Mouse (Mus musculus): ENCODE results near the gene Thop1. TPM values are rescaled to one million over a fixed set of nuclear protein-coding genes. Genes with fewer than 3 reads are reported as not detected.
"Not testable (repeated sequence)": the region's sequence is repeated elsewhere in the genome, so short reads cannot be mapped to it uniquely, and the experiment has no call there.

The Thop1 gene
- polyA plus RNA-seq, 1 experiment from 2014 or later, result 60.9 TPM

- Histone ChIP-seq H3K4me3 (peak overlapping the region; percentile 72), H3K9me3 (no peaks in the 10 kb centered on the region), H3K27ac (no peak overlapping the region), H3K9ac (peak overlapping the region; percentile 84), H3K4me2 (peak overlapping the region; percentile 89), H3K36me3 (0 out of 2 replicates have a peak, but pooled peaks cover 10% of the 10 kb centered on the region), H3K27me3 (no peaks in the 10 kb centered on the region), H3K4me1 (peaks cover 35% of the 10 kb centered on the region)
- 90% methylated on average over 6 of the region's 6 CpGs for WGBS
- no peak for ATAC-seq (ENCODE audit: insufficient number of reproducible peaks, insufficient read depth, low FRiP score, low TSS enrichment, low read depth)
These were observed 10.9 kb upstream of the Thop1 start for GRCm38 (mm10) chr10:81058896-81059295.

DNA sequence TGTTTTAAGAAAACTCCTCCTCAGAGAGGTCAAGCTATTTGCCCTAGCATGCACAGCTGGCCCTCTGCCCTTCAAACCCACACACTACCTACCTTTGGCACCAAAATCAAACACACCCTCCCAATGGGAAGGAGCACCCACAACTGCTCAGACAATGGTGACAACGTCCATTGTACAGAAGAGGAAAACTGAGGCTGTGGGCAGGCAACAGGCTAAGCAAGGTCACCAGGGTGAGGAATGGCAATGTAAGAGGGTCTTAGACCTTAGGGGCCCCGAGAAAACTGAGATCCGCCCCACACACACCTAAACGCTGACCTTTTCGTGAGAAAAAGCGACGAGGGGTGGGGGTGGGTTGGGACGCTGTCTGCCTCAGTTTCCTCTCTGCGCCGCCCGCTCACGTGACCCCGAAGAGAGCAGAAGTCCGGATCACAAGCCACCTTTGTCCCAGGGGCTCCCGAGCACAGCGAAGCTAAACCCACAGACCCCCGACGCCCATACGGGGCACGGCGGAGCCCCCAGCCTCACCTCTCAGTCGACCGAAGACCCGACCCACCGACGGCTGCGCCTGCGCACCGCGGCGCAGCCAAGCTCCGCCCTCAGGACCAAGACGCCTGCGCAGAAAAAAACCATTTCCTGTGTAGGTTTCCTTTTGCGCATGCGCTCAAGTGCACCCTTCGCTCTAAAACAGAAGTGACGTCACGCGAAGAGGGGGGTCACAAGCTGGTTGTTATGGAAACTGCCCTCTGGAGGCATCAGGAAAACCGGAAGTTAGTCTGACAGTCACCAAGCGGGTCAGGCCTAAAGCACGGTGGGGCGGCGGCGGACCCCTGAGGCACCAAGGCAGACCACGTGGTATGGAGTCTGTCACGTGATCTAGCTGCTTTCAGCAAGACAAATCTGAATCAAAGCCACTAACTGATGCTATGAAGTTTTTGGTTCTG, 10.0 kb upstream of the Thop1 start, which contains the start of gene Sgta:
Gene Sgta (minus strand): TSS at position 579 of the 941 bp plus-strand sequence.
- H3K4me1 ChIP-seq, result peaks cover 35% of the 10 kb centered on the region
- no peaks in the 10 kb centered on the region for H3K27me3 ChIP-seq
- under 1% methylated on average over 48 of the region's 48 CpGs for WGBS
- peak; percentile 90 for ATAC-seq (ENCODE audit: insufficient number of reproducible peaks, insufficient read depth, low FRiP score, low TSS enrichment, low read depth)
- no peaks in the 10 kb centered on the region for H3K9me3 ChIP-seq
- 0 out of 2 replicates have a peak, but pooled peaks cover 8% of the 10 kb centered on the region for H3K36me3 ChIP-seq
- peak within 1 kb of the TSS; percentile 72 for H3K4me3 ChIP-seq
- no peak within 1 kb of the TSS for H3K27ac ChIP-seq
- H3K4me2 ChIP-seq, result peak within 1 kb of the TSS; percentile 89
- peak within 1 kb of the TSS; percentile 84 for H3K9ac ChIP-seq

DNA sequence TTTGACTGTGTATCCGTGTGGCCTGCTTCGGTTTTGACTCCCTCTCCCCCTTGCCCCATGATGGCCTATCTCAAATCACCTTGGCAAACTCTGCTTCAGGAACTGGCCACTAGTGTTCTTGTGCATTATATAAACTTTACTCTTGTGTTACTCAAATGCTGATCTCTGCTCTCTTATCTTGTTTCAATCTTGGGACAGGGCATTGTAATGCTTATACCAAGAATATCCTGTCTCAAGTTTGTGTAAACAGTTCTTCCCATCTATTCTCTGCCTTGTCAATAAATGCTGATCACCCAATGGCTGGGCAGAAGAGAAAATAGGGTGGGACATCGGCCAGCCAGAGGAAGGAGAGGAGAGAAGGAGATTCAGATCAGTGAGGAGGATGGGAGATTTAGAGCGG, 7.1 kb upstream of the Thop1 start:
- Histone ChIP-seq H3K9ac (no peak overlapping the region), H3K4me2 (no peak overlapping the region), H3K27me3 (no peaks in the 10 kb centered on the region), H3K27ac (no peak overlapping the region), H3K9me3 (no peaks in the 10 kb centered on the region), H3K4me3 (no peak overlapping the region), H3K36me3 (no peaks in the 10 kb centered on the region), H3K4me1 (peaks cover 17% of the 10 kb centered on the region)
- no peak for ATAC-seq (ENCODE audit: insufficient number of reproducible peaks, insufficient read depth, low FRiP score, low TSS enrichment, low read depth)
- WGBS, result 57% methylated on average over 4 of the region's 4 CpGs

DNA sequence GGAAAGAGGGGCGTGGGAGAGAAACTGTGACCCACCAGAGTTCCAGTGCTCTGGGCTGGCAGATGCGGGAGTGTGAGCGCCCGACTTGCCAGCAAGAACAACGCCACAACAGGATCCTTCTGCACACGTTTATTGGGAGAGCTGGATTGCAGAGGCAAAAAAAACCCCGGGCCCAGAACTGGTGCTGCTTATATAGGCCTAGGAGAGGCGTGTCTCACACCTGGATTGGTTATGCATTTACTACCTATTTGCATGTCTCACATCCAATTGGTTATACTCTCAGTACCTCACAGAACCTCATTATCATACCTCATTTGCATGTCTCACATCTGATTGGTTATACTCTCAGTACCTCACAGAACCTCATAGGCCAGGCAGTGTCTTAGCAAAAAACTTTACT, 5.3 kb upstream of the Thop1 start:
- not testable (repeated sequence) for ATAC-seq (ENCODE audit: insufficient number of reproducible peaks, insufficient read depth, low FRiP score, low TSS enrichment, low read depth); H3K27ac ChIP-seq; H3K4me2 ChIP-seq; H3K9me3 ChIP-seq; H3K4me1 ChIP-seq; H3K27me3 ChIP-seq; H3K36me3 ChIP-seq; H3K4me3 ChIP-seq; H3K9ac ChIP-seq
- 86% methylated on average over 8 of the region's 8 CpGs for WGBS

DNA sequence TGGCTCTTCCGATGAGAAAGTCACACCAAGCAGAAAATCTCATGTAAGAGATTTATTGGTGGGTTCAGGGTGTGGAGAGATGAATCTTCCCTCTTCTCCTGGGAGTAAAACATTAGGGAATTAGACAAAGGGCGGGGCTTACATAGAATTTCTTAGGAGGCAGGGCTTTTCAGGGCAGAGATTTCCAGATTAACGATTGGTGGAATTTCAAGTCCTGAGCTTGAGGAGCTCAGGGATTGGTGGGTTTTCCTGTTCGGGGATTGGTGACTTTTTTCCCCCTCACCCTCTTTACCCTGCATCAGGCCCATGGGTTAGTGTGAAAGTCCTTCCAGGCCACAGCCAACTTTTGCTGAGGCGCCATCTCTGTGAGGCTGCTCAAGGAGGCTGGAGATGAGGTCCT, 1.1 kb upstream of the Thop1 start:
- WGBS, result 76% methylated on average over 5 of the region's 5 CpGs
- Histone ChIP-seq H3K4me2 (no peak overlapping the region), H3K4me3 (no peak overlapping the region), H3K27ac (no peak overlapping the region), H3K36me3 (peaks cover 15% of the 10 kb centered on the region), H3K4me1 (peaks cover 18% of the 10 kb centered on the region), H3K27me3 (no peaks in the 10 kb centered on the region), H3K9ac (0 out of 2 replicates have a peak overlapping the region, but pooled peaks have one; percentile 2), H3K9me3 (no peaks in the 10 kb centered on the region)
- ATAC-seq (ENCODE audit: insufficient number of reproducible peaks, insufficient read depth, low FRiP score, low TSS enrichment, low read depth), result no peak

DNA sequence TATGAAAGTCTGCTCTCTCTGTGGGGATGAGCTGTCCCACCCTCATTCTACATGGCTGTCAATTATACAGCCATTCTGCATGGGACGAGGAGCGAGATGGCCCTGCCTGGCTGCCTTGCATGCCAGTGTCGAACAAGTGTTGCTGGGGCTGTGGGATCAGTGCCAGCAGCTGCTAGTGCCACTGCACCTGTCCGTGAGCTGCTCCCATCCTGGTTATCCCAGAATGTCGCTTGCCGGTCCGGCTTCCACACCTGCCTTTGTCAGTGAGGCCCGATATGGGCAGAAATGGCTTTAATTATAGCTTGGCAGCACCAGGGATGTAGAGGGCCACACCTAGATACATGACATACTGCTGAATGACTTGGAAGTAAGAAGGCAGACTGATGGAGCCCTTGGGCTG, 2.5 kb downstream of the Thop1 start:
- Histone ChIP-seq H3K4me3 (no peak overlapping the region), H3K36me3 (peaks cover 51% of the 10 kb centered on the region), H3K9ac (no peak overlapping the region), H3K9me3 (no peaks in the 10 kb centered on the region), H3K27ac (no peak overlapping the region), H3K27me3 (no peaks in the 10 kb centered on the region), H3K4me2 (no peak overlapping the region), H3K4me1 (peaks cover 18% of the 10 kb centered on the region)
- ATAC-seq (ENCODE audit: insufficient number of reproducible peaks, insufficient read depth, low FRiP score, low TSS enrichment, low read depth), result no peak
- 92% methylated on average over 8 of the region's 8 CpGs for WGBS

- no peak overlapping the region for H3K4me3 ChIP-seq
- no peak overlapping the region for H3K27ac ChIP-seq
- no peaks in the 10 kb centered on the region for H3K9me3 ChIP-seq
- H3K27me3 ChIP-seq, result no peaks in the 10 kb centered on the region
- 68% methylated on average over 7 of the region's 7 CpGs for WGBS
- no peak overlapping the region for H3K4me2 ChIP-seq
- peaks cover 18% of the 10 kb centered on the region for H3K4me1 ChIP-seq
- no peak overlapping the region for H3K9ac ChIP-seq
- peaks cover 62% of the 10 kb centered on the region for H3K36me3 ChIP-seq
- no peak for ATAC-seq (ENCODE audit: insufficient number of reproducible peaks, insufficient read depth, low FRiP score, low TSS enrichment, low read depth)
These were observed 3.6 kb downstream of the Thop1 start for GRCm38 (mm10) chr10:81073464-81073863.

DNA sequence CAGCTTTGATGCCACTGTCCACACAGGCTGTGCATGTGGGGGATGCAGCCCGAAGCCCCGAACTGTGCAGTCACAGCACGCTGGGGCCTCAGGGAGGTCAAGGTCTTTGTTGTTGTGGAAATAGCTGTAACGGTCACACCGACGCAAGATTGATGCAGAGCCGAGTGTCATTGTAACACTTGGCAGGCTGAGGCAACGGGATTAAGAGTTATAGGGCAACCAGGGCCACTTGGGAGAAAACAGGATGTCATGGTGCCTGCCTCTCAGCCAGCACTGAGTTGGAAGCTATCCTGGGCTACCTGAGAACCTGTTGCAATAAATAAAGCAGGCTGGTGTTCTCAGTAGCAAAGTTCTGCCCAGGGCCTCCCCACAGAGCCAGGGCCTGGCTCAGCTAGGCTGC, 5.9 kb downstream of the Thop1 start:
- no peak for ATAC-seq (ENCODE audit: insufficient number of reproducible peaks, insufficient read depth, low FRiP score, low TSS enrichment, low read depth)
- Histone ChIP-seq H3K27me3 (no peaks in the 10 kb centered on the region), H3K36me3 (peaks cover 85% of the 10 kb centered on the region), H3K9me3 (no peaks in the 10 kb centered on the region), H3K4me2 (no peak overlapping the region), H3K9ac (no peak overlapping the region), H3K4me3 (no peak overlapping the region), H3K27ac (no peak overlapping the region), H3K4me1 (peaks cover 9% of the 10 kb centered on the region)
- 89% methylated on average over 8 of the region's 8 CpGs for WGBS

GRCm38 (mm10) chr10:81076356-81076755, 6.5 kb downstream of the Thop1 start:
- Histone ChIP-seq H3K4me1 (peaks cover 3% of the 10 kb centered on the region), H3K4me2 (no peak overlapping the region), H3K27me3 (no peaks in the 10 kb centered on the region), H3K4me3 (no peak overlapping the region), H3K27ac (no peak overlapping the region), H3K36me3 (peaks cover 91% of the 10 kb centered on the region), H3K9ac (0 out of 2 replicates have a peak overlapping the region, but pooled peaks have one; percentile 11), H3K9me3 (no peaks in the 10 kb centered on the region)
- ATAC-seq (ENCODE audit: insufficient number of reproducible peaks, insufficient read depth, low FRiP score, low TSS enrichment, low read depth), result no peak
- WGBS, result 90% methylated on average over 1 of the region's 1 CpGs

- Histone ChIP-seq H3K27me3 (no peaks in the 10 kb centered on the region), H3K36me3 (peaks cover 99% of the 10 kb centered on the region), H3K4me3 (no peak overlapping the region), H3K9ac (no peak overlapping the region), H3K4me1 (no peaks in the 10 kb centered on the region), H3K9me3 (no peaks in the 10 kb centered on the region), H3K4me2 (no peak overlapping the region), H3K27ac (no peak overlapping the region)
- 91% methylated on average over 11 of the region's 11 CpGs for WGBS
- ATAC-seq (ENCODE audit: insufficient number of reproducible peaks, insufficient read depth, low FRiP score, low TSS enrichment, low read depth), result no peak
These were observed 8.1 kb downstream of the Thop1 start for GRCm38 (mm10) chr10:81077916-81078315.

DNA sequence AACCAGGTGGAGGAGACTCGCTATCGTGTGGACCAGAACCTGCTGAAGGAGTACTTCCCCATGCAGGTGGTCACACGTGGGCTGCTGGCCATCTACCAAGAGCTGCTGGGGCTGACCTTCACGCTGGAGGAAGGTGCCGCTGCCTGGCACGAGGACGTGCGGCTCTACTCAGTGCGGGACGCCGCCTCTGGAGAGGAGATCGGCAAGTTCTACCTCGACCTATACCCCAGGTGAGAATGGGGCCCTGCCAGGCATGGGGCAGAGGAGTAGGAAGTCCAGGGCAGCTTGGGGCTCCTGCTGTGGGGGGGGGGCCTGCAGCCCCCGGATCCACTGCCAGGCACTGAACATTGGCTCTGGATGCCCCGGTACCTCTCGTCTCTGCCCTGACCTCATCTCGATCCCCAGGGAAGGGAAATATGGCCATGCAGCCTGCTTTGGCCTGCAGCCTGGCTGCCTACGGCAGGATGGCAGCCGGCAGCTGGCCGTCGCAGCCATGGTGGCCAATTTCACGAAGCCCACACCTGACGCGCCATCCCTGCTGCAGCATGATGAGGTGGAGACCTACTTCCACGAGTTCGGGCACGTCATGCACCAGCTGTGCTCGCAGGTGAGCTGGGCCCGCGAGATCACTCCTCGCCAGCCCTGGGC, 10.3 kb downstream of the Thop1 start:
- no peak for ATAC-seq (ENCODE audit: insufficient number of reproducible peaks, insufficient read depth, low FRiP score, low TSS enrichment, low read depth)
- Histone ChIP-seq H3K4me1 (no peaks in the 10 kb centered on the region), H3K9ac (peak overlapping the region; percentile 36; the same call in 1 of the 2 replicates), H3K4me3 (no peak overlapping the region), H3K4me2 (no peak overlapping the region), H3K9me3 (no peaks in the 10 kb centered on the region), H3K27ac (no peak overlapping the region), H3K36me3 (peaks cover 84% of the 10 kb centered on the region), H3K27me3 (no peaks in the 10 kb centered on the region)
- WGBS, result 92% methylated on average over 31 of the region's 31 CpGs
